Mouse (Mus musculus): ENCODE results near the gene Ppie.

DNA sequence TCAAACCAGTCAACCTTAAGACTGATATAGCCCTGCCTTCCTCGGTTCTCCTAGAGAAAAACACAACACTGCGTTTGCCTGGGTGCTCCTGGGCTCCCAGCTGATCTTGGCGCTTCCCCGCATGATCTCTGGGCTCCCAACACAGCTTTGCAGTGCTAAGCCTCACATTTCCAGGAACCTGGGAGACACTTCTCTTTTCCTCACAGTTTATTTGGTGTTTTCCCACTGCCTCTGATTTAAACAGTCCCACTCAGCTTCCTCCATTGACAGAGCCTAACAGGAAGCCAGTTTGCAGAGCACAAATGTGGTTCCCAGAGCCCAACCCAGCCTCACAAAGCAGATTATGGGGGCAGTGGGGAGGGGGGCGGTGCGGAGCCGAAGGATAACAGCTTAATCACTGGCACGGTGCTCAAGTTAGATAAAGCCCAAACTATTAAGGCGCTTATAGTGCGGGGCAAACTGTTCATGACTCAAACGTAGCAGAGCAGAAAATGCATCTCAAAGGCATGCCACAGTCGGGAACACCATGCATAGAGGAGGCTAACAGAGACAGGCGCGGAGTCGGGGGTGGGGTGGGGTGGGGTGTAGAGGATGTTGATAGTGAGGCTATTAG, 22.7 kb upstream of the Ppie start:
- TF ChIP-seq CTCF (IDR thresholded peaks at IDR 0.05; ENCODE audit: low read depth, low read length): no peak
- TF ChIP-seq POLR2A (IDR thresholded peaks at IDR 0.05; ENCODE audit: borderline replicate concordance, low read depth, low read length): no peak

Measured in bone marrow macrophage, adult 2 months (primary cell).